8 mouse cellular contexts compared by ENCODE assay signal in the genomic region with DNA sequence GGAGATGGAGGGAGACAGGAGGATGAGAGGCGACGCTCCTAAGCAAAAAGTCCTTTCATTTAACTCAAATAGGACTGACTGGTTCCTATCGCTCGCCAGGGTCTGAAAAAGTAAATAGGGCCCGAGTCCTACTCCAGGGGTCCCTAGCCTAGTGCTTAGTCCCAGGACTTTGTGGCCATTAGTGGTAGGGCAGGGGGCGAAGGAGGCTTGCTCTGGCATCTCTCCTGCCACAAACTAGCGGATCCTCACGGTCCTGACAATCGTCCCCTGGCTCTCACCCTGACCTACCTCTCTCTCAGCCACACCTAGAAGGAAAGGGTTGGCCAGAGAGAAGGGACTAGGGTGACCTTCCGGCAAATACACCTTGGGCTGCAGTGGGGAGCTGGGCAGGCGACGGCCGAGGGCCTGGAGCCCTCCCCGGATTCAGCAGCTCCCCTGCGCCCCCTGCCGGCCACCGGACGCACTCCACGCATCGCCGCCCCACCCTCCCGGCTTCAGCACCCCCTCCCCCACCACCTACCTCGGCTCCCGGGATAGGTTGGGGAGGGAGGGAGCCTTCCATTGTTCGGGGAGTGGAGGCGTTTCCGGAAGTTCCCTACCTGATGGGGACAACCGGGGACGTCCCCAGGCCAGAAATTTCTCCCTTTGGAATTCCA.
DNase-seq lines count a peak whose midpoint lies in the region; ATAC-seq and TF ChIP-seq lines count a peak whose summit lies in the region.

No protein-coding gene starts in this region.

- TF ChIP-seq CTCF in cerebellum, adult 2 months (IDR thresholded peaks at IDR 0.05; ENCODE audit: borderline replicate concordance, insufficient read depth, low read depth, low read length): peak; percentile 71
- TF ChIP-seq CTCF in layer of hippocampus, adult 2 months (conservative IDR thresholded peaks at IDR 0.05): peak; percentile 99
- TF ChIP-seq CTCF in lung, adult 2 months (IDR thresholded peaks at IDR 0.05; ENCODE audit: insufficient read depth, low read length): peak; percentile 33

- no peak overlapping the region for H3K27ac ChIP-seq in ES-E14 (ENCODE audit: insufficient read depth, low read depth, low read length, poor library complexity, severe bottlenecking)
- H3K27ac ChIP-seq in cerebellum, adult 2 months (ENCODE audit: insufficient read depth, low read length): peak overlapping the region; percentile 49
- H3K27ac ChIP-seq in forebrain, embryonic 16.5 days (ENCODE audit: low read length): no peak overlapping the region
- peak overlapping the region; percentile 86 for H3K27ac ChIP-seq in layer of hippocampus, adult 2 months
- no peak overlapping the region; the same call in 1 of the 2 replicates for H3K27ac ChIP-seq in neural tube, embryonic 14.5 days (ENCODE audit: low read depth, low read length)

- no peaks in the 10 kb centered on the region for H3K9me3 ChIP-seq in ES-E14 (ENCODE audit: control insufficient read depth, insufficient read depth, low read depth, low read length)
- H3K9me3 ChIP-seq in forebrain, embryonic 16.5 days (ENCODE audit: control insufficient read depth, low read length): no peaks in the 10 kb centered on the region
- no peaks in the 10 kb centered on the region for H3K9me3 ChIP-seq in neural tube, embryonic 14.5 days (ENCODE audit: control insufficient read depth, low read length)

- H3K4me2 ChIP-seq in forebrain, embryonic 16.5 days (ENCODE audit: low read length): peak overlapping the region; percentile 72
- peak overlapping the region; percentile 63 for H3K4me2 ChIP-seq in neural tube, embryonic 14.5 days (ENCODE audit: low read depth, low read length)

- ATAC-seq in forebrain, embryonic 16.5 days: peak; percentile 85
- peak; percentile 89 for ATAC-seq in neural tube, embryonic 14.5 days (ENCODE audit: low read depth)

- in situ Hi-C loops in ES-E14 (cut with MboI; ENCODE audit: low sequenced_read_pairs in 2 of 2, unreplicated experiment in 2 of 2): no loop called here

- H3K4me1 ChIP-seq in ES-E14 (ENCODE audit: control insufficient read depth in 2 of 2, insufficient read depth in 2 of 2, low read length in 2 of 2, poor library complexity in 1 of 2): peaks cover 3 to 17% of the 10 kb centered on the region in 2 experiments; a peak in 2 of 4 replicates
- peaks cover 7% of the 10 kb centered on the region for H3K4me1 ChIP-seq in cerebellum, adult 2 months (ENCODE audit: control insufficient read depth, insufficient read depth, low read length)
- peaks cover 17% of the 10 kb centered on the region for H3K4me1 ChIP-seq in forebrain, embryonic 16.5 days (replicated peaks; ENCODE audit: control insufficient read depth, insufficient read depth, low read length)
- H3K4me1 ChIP-seq in lung, adult 2 months (ENCODE audit: control insufficient read depth, insufficient read depth, low read length): peaks cover 8% of the 10 kb centered on the region
- H3K4me1 ChIP-seq in neural tube, embryonic 14.5 days (ENCODE audit: control insufficient read depth, insufficient read depth, low read length): peaks cover 11% of the 10 kb centered on the region; the same call in 1 of the 2 replicates

- no peaks in the 10 kb centered on the region for H3K27me3 ChIP-seq in cerebellum, adult 2 months (ENCODE audit: control insufficient read depth, insufficient read depth, low read length)
- no peaks in the 10 kb centered on the region; the same call in 1 of the 2 replicates for H3K27me3 ChIP-seq in forebrain, embryonic 16.5 days (replicated peaks; ENCODE audit: control insufficient read depth, insufficient read depth, low read length)
- H3K27me3 ChIP-seq in neural tube, embryonic 14.5 days (ENCODE audit: control insufficient read depth, insufficient read depth, low read length): no peaks in the 10 kb centered on the region

- no peaks in the 10 kb centered on the region for H3K36me3 ChIP-seq in ES-E14 (ENCODE audit: control insufficient read depth, insufficient read depth, low read length, poor library complexity, severe bottlenecking)
- H3K36me3 ChIP-seq in forebrain, embryonic 16.5 days (ENCODE audit: control insufficient read depth, insufficient read depth): no peaks in the 10 kb centered on the region
- H3K36me3 ChIP-seq in neural tube, embryonic 14.5 days (ENCODE audit: control insufficient read depth, insufficient read depth, low read length): no peaks in the 10 kb centered on the region

- peak overlapping the region; percentile 17 to 35; a peak in 3 of 4 replicates for H3K4me3 ChIP-seq in ES-E14 (ENCODE audit: insufficient read depth in 1 of 2, low read depth in 1 of 2, low read length in 2 of 2, poor library complexity in 1 of 2, severe bottlenecking in 1 of 2)
- H3K4me3 ChIP-seq in cerebellum, adult 2 months (replicated peaks; ENCODE audit: insufficient read depth, low read depth, low read length): peak overlapping the region; percentile 78
- peak overlapping the region; percentile 45 for H3K4me3 ChIP-seq in forebrain, embryonic 16.5 days (replicated peaks; ENCODE audit: low read length)
- H3K4me3 ChIP-seq in layer of hippocampus, adult 2 months: peak overlapping the region; percentile 61
- peak overlapping the region; percentile 72 for H3K4me3 ChIP-seq in lung, adult 2 months (replicated peaks; ENCODE audit: extremely low read depth, low read depth, low read length)
- peak overlapping the region; percentile 38 for H3K4me3 ChIP-seq in neural tube, embryonic 14.5 days (ENCODE audit: low read depth, low read length)

- peak; percentile 75 for DNase-seq in ES-E14 (ENCODE audit: low read depth, low spot score)
- peak; percentile 81 to 91 for DNase-seq in cerebellum, adult 2 months
- peak; percentile 95 for DNase-seq in heart, postnatal 4 days
- DNase-seq in layer of hippocampus, adult 2 months (ENCODE audit: low spot score in 2 of 2): peak; percentile 74 to 93
- DNase-seq in lung, adult 2 months: peak; percentile 93
- DNase-seq in telencephalon, adult 2 months (ENCODE audit: low read depth, low spot score): peak; percentile 32

- H3K9ac ChIP-seq in ES-E14 (ENCODE audit: insufficient read depth, low read depth, low read length, poor library complexity, severe bottlenecking): peak overlapping the region; percentile 47; the same call in 1 of the 2 replicates
- H3K9ac ChIP-seq in forebrain, embryonic 16.5 days (replicated peaks; ENCODE audit: low read depth, low read length): peak overlapping the region; percentile 47
- peak overlapping the region; percentile 37 for H3K9ac ChIP-seq in neural tube, embryonic 14.5 days (replicated peaks; ENCODE audit: low read depth, low read length)

- TF ChIP-seq POLR2A in cerebellum, adult 2 months (IDR thresholded peaks at IDR 0.05; ENCODE audit: borderline replicate concordance, insufficient read depth, low read length): peak; percentile 17; the same call in 1 of the 2 replicates
- TF ChIP-seq POLR2A in lung, adult 2 months (IDR thresholded peaks at IDR 0.05; ENCODE audit: borderline replicate concordance, extremely low read depth, low read depth, low read length): peak; percentile 21; the same call in 1 of the 2 replicates

- 16% methylated on average over 29 of the region's 29 CpGs for whole genome bisulfite sequencing in cerebellum, adult 2 months
- 13% methylated on average over 28 of the region's 29 CpGs for WGBS in forebrain, embryonic 16.5 days
- 18% methylated on average over 29 of the region's 29 CpGs for WGBS in lung, adult 2 months
- WGBS in neural tube, embryonic 14.5 days: 13% methylated on average over 28 of the region's 29 CpGs

TF ChIP-seq in ES-E14, 5 proteins besides CTCF, POLR2A, EP300 and RAD21:
- TF ChIP-seq CHD2 (IDR thresholded peaks at IDR 0.05; ENCODE audit: low read depth, low read length): no peak
- TF ChIP-seq ZNF384 (IDR thresholded peaks at IDR 0.05; ENCODE audit: low read depth, low read length): no peak
- TF ChIP-seq ZC3H11A (IDR thresholded peaks at IDR 0.05; ENCODE audit: borderline replicate concordance, low read depth, low read length): no peak
- no peak for TF ChIP-seq MAFK (IDR thresholded peaks at IDR 0.05; ENCODE audit: insufficient read depth, low read depth, low read length)
- no peak for TF ChIP-seq HCFC1 (IDR thresholded peaks at IDR 0.05; ENCODE audit: borderline replicate concordance, insufficient read depth, low read length)

Comparison
In these comparisons a context has a peak if more than half of its experiments do, and no peak if none do; other contexts are left out.
1. DNase-seq: peak in every context shown above with its lines; median percentile 95 in heart, postnatal 4 days; 93 in lung, adult 2 months; 86 in cerebellum, adult 2 months; 84 in layer of hippocampus, adult 2 months; 75 in ES-E14; 32 in telencephalon, adult 2 months.
2. H3K27ac ChIP-seq: peak in cerebellum, adult 2 months (single experiment) and layer of hippocampus, adult 2 months (single experiment); none in ES-E14 (single experiment), forebrain, embryonic 16.5 days (single experiment) and neural tube, embryonic 14.5 days (single experiment).
3. H3K4me3 ChIP-seq: peak in every context shown above with its lines; median percentile 78 in cerebellum, adult 2 months; 72 in lung, adult 2 months; 61 in layer of hippocampus, adult 2 months; 45 in forebrain, embryonic 16.5 days; 38 in neural tube, embryonic 14.5 days; 26 in ES-E14.
4. CTCF ChIP-seq: peak in every context shown above with its lines; median percentile 99 in layer of hippocampus, adult 2 months; 71 in cerebellum, adult 2 months; 33 in lung, adult 2 months.
5. Peak in every context shown above with its lines, with median percentiles within 50 percentile points of each other: H3K9ac ChIP-seq.